Mouse (Mus musculus): ENCODE measurements around the gene Prox2. TPM values are rescaled to one million over a fixed set of nuclear protein-coding genes. Genes with fewer than 3 reads are reported as not detected.
A peak's percentile ranks its signal among the peaks of the same experiment; 100 is the strongest.
"Not testable (repeated sequence)": the region's sequence is repeated elsewhere in the genome, so short reads cannot be mapped to it uniquely, and the experiment has no call there.

The Prox2 gene
- polyA plus RNA-seq, 1 experiment, result 1.8 TPM

DNA sequence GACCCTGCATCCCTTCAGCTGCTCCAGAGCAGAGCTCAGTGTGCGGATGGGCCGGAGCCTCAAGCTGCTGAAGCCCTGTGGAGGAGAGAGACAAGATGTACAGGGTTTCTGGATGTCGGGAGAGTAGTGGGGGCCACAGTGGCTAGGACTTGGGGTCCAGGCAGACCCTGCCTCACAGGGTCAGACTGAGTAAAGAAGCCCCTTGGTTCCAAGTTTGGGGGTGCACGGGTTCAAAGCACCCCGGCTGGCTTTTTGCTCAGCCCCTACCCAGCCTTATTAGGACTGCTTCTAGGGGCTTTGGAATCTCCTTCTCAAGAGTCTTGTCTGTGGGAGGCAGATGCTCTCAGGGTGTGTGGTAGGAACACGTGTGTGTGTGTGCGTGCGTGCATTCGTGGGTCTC lies 36.3 kb upstream of the Prox2 start:
- TF ChIP-seq POLR2A (IDR thresholded peaks at IDR 0.05; ENCODE audit: extremely low read depth, insufficient read depth, low read length) (no peak; the same call in 1 of the 2 replicates), CTCF (IDR thresholded peaks at IDR 0.05; ENCODE audit: extremely low read depth, insufficient read depth, low read length) (no peak)
- Histone ChIP-seq H3K4me1 (ENCODE audit: control insufficient read depth, insufficient read depth, low read length) (peaks cover 5% of the 10 kb centered on the region), H3K27ac (ENCODE audit: insufficient read depth, low read length) (no peak overlapping the region), H3K4me3 (ENCODE audit: insufficient read depth, low read length) (no peak overlapping the region)

DNA sequence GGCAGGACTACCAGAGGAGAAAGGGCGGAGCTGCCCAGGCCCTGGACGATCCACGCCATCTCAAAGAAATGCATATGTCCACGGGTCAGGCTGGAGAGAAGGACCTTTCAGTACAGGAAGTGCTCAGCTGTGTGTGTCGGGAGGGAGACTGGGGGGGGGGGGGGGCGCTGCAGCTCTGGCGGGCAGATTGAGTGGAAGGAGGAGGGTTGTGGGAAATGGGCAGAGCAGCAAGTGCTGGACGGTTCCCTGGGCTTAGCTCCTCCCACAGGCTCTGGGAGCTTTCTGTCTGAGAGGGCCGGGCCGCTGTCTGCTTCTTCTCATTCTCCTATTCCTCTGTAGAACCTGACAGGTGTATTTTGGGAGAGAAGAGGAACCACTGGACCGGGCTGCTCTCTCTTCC lies 35.8 kb upstream of the Prox2 start:
- Histone ChIP-seq H3K4me1 (ENCODE audit: control insufficient read depth, insufficient read depth, low read length) (peaks cover 5% of the 10 kb centered on the region), H3K27ac (ENCODE audit: insufficient read depth, low read length) (no peak overlapping the region), H3K4me3 (ENCODE audit: insufficient read depth, low read length) (no peak overlapping the region)
- TF ChIP-seq POLR2A (IDR thresholded peaks at IDR 0.05; ENCODE audit: extremely low read depth, insufficient read depth, low read length) (no peak), CTCF (IDR thresholded peaks at IDR 0.05; ENCODE audit: extremely low read depth, insufficient read depth, low read length) (no peak)

DNA sequence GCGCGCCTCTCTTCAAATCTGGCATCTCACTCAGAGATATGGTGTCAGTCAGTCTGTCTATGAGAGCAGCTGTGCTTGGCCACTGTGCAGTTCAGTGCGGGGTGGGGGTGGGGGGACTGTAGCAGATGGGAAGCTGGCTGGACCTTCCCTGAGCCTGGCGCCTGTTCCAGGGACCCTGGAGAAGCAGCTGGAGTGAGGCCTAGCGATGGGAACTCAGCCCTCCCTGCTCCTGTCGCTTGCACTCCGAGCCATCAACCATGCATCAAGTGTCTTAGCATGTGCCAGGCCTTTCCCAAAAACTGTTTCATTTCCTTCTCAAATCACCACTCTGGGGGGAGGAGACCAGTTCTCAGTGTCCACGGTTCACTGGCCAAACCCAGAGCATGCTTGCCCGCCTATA lies 35.1 kb upstream of the Prox2 start:
- H3K27ac ChIP-seq (ENCODE audit: insufficient read depth, low read length), result no peak overlapping the region
- no peak overlapping the region for H3K4me3 ChIP-seq (ENCODE audit: insufficient read depth, low read length)
- TF ChIP-seq POLR2A (IDR thresholded peaks at IDR 0.05; ENCODE audit: extremely low read depth, insufficient read depth, low read length) (no peak), CTCF (IDR thresholded peaks at IDR 0.05; ENCODE audit: extremely low read depth, insufficient read depth, low read length) (no peak)
- peaks cover 4% of the 10 kb centered on the region for H3K4me1 ChIP-seq (ENCODE audit: control insufficient read depth, insufficient read depth, low read length)

DNA sequence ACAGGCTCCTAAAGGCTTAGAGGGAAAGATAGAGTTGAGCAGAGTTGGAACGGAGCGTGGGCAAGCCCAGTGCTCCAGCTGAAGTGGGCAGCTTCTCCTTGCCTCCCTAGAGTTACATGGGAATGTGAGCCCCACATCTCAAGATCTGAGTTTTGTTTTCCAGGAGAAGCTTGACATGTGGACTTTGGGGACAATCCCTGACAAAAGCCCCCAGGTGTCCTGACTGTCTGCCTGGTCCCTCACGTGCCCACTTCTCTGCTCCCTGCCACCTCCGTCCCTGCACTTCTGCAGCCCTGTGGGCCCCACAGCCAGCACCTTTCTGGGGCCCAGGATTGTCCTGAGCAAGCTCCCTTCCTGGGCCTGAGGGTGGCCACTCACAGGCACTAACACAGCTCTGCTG lies 34.3 kb upstream of the Prox2 start:
- peaks cover 4% of the 10 kb centered on the region for H3K4me1 ChIP-seq (ENCODE audit: control insufficient read depth, insufficient read depth, low read length)
- no peak overlapping the region for H3K4me3 ChIP-seq (ENCODE audit: insufficient read depth, low read length)
- H3K27ac ChIP-seq (ENCODE audit: insufficient read depth, low read length), result no peak overlapping the region
- TF ChIP-seq POLR2A (IDR thresholded peaks at IDR 0.05; ENCODE audit: extremely low read depth, insufficient read depth, low read length), result no peak
- TF ChIP-seq CTCF (IDR thresholded peaks at IDR 0.05; ENCODE audit: extremely low read depth, insufficient read depth, low read length), result no peak

DNA sequence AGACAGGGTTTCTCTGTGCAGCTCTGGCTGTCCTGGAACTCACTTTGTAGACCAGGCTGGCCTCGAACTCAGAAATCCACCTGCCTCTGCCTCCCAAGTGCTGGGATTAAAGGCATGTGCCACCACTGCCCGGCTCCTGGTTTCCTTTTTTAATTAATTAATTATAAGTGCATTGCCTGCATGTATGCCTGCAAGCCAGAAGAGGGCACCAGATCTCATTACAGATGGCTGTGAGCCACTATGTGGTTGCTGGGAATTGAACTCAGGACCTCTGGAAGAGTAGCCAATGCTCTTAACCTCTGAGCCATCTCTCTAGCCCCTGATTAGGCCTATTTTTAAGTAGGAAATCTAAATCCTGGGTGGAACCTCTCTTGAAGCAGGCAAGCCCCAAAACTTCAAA lies 33.7 kb upstream of the Prox2 start:
- not testable (repeated sequence) for H3K4me3 ChIP-seq (ENCODE audit: insufficient read depth, low read length); H3K4me1 ChIP-seq (ENCODE audit: control insufficient read depth, insufficient read depth, low read length); H3K27ac ChIP-seq (ENCODE audit: insufficient read depth, low read length)
- TF ChIP-seq CTCF (IDR thresholded peaks at IDR 0.05; ENCODE audit: extremely low read depth, insufficient read depth, low read length), result peak; percentile 19; the same call in 1 of the 2 replicates

DNA sequence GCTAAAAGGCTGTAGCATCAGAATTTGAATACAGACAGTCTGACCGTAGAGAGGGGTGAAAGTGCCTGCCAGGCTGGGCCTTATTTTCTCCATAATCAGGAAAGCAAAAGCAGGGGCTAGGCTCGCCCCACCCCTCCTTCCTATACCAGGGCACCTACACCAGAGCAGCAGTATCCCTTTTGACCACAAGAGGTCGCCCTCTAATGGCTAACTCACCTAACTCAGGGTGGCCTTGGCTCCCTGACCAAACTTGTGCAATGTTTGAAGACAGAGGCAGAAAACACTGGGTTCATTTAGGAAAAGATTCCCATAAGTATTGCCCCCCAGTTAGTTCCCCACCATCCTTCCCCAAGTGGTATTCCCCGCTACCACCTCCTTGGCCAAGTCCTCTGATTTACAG lies 32.2 kb upstream of the Prox2 start:
- Histone ChIP-seq H3K27ac (ENCODE audit: insufficient read depth, low read length) (no peak overlapping the region), H3K4me1 (ENCODE audit: control insufficient read depth, insufficient read depth, low read length) (no peaks in the 10 kb centered on the region), H3K4me3 (ENCODE audit: insufficient read depth, low read length) (no peak overlapping the region)
- peak; percentile 92 for TF ChIP-seq CTCF (IDR thresholded peaks at IDR 0.05; ENCODE audit: extremely low read depth, insufficient read depth, low read length)
- no peak for TF ChIP-seq POLR2A (IDR thresholded peaks at IDR 0.05; ENCODE audit: extremely low read depth, insufficient read depth, low read length)

DNA sequence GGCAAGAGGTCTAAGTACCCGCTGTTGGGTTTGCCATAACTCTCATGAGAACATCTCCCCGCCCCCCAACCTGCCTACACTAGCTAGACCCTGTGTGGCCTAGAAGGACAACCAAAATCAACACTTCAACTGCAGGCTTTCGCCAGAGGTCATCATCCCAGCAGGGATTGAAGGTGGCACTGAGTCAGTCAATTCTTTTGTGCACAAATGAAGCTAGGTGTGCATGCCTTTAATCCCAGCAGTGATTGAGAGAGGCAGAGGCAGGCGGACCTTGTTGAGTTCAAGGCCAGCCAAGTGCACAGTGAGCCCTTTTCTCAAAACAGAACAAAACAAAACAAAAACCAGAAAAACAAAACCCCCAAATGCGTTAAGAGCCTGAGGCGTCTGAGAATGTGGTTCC lies 30.5 kb upstream of the Prox2 start:
- Histone ChIP-seq H3K27ac (ENCODE audit: insufficient read depth, low read length) (no peak overlapping the region), H3K4me1 (ENCODE audit: control insufficient read depth, insufficient read depth, low read length) (no peaks in the 10 kb centered on the region)
- no peak for TF ChIP-seq POLR2A (IDR thresholded peaks at IDR 0.05; ENCODE audit: extremely low read depth, insufficient read depth, low read length)
- no peak for TF ChIP-seq CTCF (IDR thresholded peaks at IDR 0.05; ENCODE audit: extremely low read depth, insufficient read depth, low read length)

DNA sequence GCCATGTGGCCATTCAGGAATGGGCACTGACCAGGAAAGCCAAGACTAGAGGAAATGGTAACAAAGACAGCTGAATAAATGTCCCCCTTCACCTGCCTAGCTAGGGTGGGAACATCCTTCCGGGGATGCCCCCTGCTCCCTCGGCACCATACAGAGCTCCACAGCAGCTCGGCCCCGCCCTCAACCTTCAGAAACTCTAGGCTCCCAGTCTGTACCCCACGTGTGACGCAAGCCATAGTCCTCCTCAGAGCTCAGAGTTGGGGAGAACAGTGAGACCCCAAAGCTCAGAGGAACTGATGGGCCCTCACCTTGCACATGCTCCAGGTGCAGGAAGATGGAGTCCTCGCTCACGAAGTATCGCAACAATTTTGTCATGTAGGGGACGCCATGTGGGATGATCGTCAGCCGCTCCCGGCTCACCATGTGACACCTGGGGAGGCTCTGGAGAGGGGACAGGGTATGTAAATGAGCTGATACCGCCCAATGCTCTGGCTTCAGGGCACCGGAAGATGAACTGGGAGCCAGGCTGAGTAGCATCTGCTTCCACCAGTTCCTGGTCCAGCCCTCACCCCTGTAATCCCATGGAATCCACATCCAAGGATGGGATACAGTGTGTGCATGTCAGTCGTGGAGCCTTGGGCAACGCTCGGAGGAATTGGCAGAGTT lies 29.6 kb upstream of the Prox2 start:
- TF ChIP-seq POLR2A (IDR thresholded peaks at IDR 0.05; ENCODE audit: extremely low read depth, insufficient read depth, low read length) (no peak), CTCF (IDR thresholded peaks at IDR 0.05; ENCODE audit: extremely low read depth, insufficient read depth, low read length) (no peak)
- Histone ChIP-seq H3K27ac (ENCODE audit: insufficient read depth, low read length) (no peak overlapping the region), H3K4me3 (ENCODE audit: insufficient read depth, low read length) (no peak overlapping the region), H3K4me1 (ENCODE audit: control insufficient read depth, insufficient read depth, low read length) (peaks cover 3% of the 10 kb centered on the region; the same call in 1 of the 2 replicates)

More for the DNA sequence above, 30.5 kb upstream of the Prox2 start:
- H3K4me3 ChIP-seq (ENCODE audit: insufficient read depth, low read length), result no peak overlapping the region

DNA sequence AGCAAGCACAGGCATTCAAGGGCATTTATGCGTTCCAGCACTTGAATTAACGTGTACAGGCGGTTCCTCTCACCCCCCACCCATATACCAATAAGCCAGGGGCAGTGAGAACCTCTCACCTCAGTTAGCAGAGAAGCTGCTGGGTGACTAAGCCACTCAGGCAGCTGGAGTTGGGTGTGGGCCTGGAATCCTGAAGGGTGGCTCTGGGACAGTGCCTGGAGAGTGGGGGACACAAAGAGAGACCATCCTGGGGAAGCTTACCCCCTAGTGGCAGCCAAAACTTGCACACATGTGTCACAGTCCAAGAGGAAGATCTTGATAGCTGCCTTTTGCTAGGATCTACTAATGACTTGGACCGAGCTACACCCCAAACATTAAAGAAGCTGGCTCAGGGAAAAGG lies 26.1 kb upstream of the Prox2 start:
- TF ChIP-seq POLR2A (IDR thresholded peaks at IDR 0.05; ENCODE audit: extremely low read depth, insufficient read depth, low read length) (no peak), CTCF (IDR thresholded peaks at IDR 0.05; ENCODE audit: extremely low read depth, insufficient read depth, low read length) (no peak)
- Histone ChIP-seq H3K4me1 (ENCODE audit: control insufficient read depth, insufficient read depth, low read length) (peaks cover 5% of the 10 kb centered on the region; the same call in 1 of the 2 replicates), H3K27ac (ENCODE audit: insufficient read depth, low read length) (no peak overlapping the region), H3K4me3 (ENCODE audit: insufficient read depth, low read length) (no peak overlapping the region)

Data from cortical plate, adult 2 months (tissue).